In genomic region chr2:125247962-125248235, GRCm38 (mm10) we compare ENCODE assay signal across 8 mouse cellular contexts. TPM values are rescaled to one million over a fixed set of nuclear protein-coding genes. Genes with fewer than 3 reads are reported as not detected.
DNase-seq lines count a peak whose midpoint lies in the region; ATAC-seq and TF ChIP-seq lines count a peak whose summit lies in the region.

No protein-coding gene starts in this region.

- no peaks in the 10 kb centered on the region for H3K9me3 ChIP-seq in heart, embryonic 14.5 days (ENCODE audit: control insufficient read depth, low read length)
- no peaks in the 10 kb centered on the region for H3K9me3 ChIP-seq in forebrain, embryonic 14.5 days (replicated peaks; ENCODE audit: control insufficient read depth, low read length)
- no peaks in the 10 kb centered on the region for H3K9me3 ChIP-seq in liver, postnatal 0 days (ENCODE audit: low read length)

- WGBS in heart, embryonic 14.5 days, result 1% methylated on average over 9 of the region's 9 CpGs
- WGBS in forebrain, embryonic 14.5 days, result 0% methylated on average over 9 of the region's 9 CpGs
- 0% methylated on average over 9 of the region's 9 CpGs for WGBS in liver, postnatal 0 days (ENCODE audit: insufficient replicate concordance)

- H3K27me3 ChIP-seq in heart, embryonic 14.5 days (ENCODE audit: control insufficient read depth, insufficient read depth, low read length), result no peaks in the 10 kb centered on the region
- H3K27me3 ChIP-seq in forebrain, embryonic 14.5 days (replicated peaks; ENCODE audit: control insufficient read depth, insufficient read depth, low read length), result no peaks in the 10 kb centered on the region
- H3K27me3 ChIP-seq in liver, postnatal 0 days (ENCODE audit: insufficient read depth, low read length), result no peaks in the 10 kb centered on the region

- DNase-seq in heart, adult 18-20 months, result no peak
- peak; percentile 43 for DNase-seq in ES-CJ7 (ENCODE audit: low read depth, low spot score)
- peak; percentile 43 for DNase-seq in forebrain, embryonic 14.5 days (ENCODE audit: low spot score)
- DNase-seq in liver, postnatal 0 days, result no peak
- no peak for DNase-seq in natural killer cell, adult 2 months (ENCODE audit: low spot score in 2 of 2)
- DNase-seq in frontal cortex, postnatal 10 days (ENCODE audit: low spot score in 2 of 2), result no peak
- DNase-seq in cerebellum, postnatal 14 days, result no peak

- TF ChIP-seq EP300 in liver, postnatal 0 days (IDR thresholded peaks at IDR 0.05; ENCODE audit: low read depth), result no peak

- peaks cover 32% of the 10 kb centered on the region for H3K36me3 ChIP-seq in heart, embryonic 14.5 days (ENCODE audit: control insufficient read depth, insufficient read depth, low read length)
- 0 out of 2 replicates have a peak, but pooled peaks cover 10% of the 10 kb centered on the region for H3K36me3 ChIP-seq in forebrain, embryonic 14.5 days (ENCODE audit: control insufficient read depth, insufficient read depth, low read length)
- H3K36me3 ChIP-seq in liver, postnatal 0 days (replicated peaks; ENCODE audit: insufficient read depth, low read length), result peaks cover 21% of the 10 kb centered on the region

- no peak for TF ChIP-seq CTCF in liver, postnatal 0 days (IDR thresholded peaks at IDR 0.05; ENCODE audit: low read depth)

- ATAC-seq in heart, embryonic 14.5 days (ENCODE audit: insufficient number of reproducible peaks, insufficient read depth, low FRiP score, low read depth), result peak; percentile 15; the same call in 1 of the 2 replicates
- peak; percentile 24; the same call in 1 of the 2 replicates for ATAC-seq in forebrain, embryonic 14.5 days
- no peak for ATAC-seq in liver, postnatal 0 days

- peaks cover 5 to 11% of the 10 kb centered on the region in 2 experiments; a peak in 3 of 4 replicates for H3K4me1 ChIP-seq in heart, embryonic 14.5 days (ENCODE audit: control insufficient read depth in 2 of 2, insufficient read depth in 2 of 2, low read length in 2 of 2)
- peaks cover 10% of the 10 kb centered on the region for H3K4me1 ChIP-seq in forebrain, embryonic 14.5 days (ENCODE audit: control insufficient read depth, insufficient read depth, low read length)
- peaks cover 18% of the 10 kb centered on the region for H3K4me1 ChIP-seq in liver, postnatal 0 days (ENCODE audit: insufficient read depth)

- H3K9ac ChIP-seq in heart, embryonic 14.5 days (ENCODE audit: low read length), result peak overlapping the region; percentile 87
- peak overlapping the region; percentile 87 for H3K9ac ChIP-seq in forebrain, embryonic 14.5 days (ENCODE audit: low read length)
- peak overlapping the region; percentile 78 for H3K9ac ChIP-seq in liver, postnatal 0 days (replicated peaks)

- peak overlapping the region; percentile 58 to 89 for H3K4me3 ChIP-seq in heart, embryonic 14.5 days (ENCODE audit: control insufficient read depth in 1 of 2, insufficient read depth in 1 of 2, low read depth in 1 of 2, low read length in 2 of 2)
- peak overlapping the region; percentile 70 for H3K4me3 ChIP-seq in forebrain, embryonic 14.5 days (ENCODE audit: low read depth, low read length)
- H3K4me3 ChIP-seq in liver, postnatal 0 days (ENCODE audit: low read depth, low read length), result peak overlapping the region; percentile 81

- H3K4me2 ChIP-seq in heart, embryonic 14.5 days (ENCODE audit: low read length), result peak overlapping the region; percentile 75
- H3K4me2 ChIP-seq in forebrain, embryonic 14.5 days (ENCODE audit: low read length), result peak overlapping the region; percentile 76
- H3K4me2 ChIP-seq in liver, postnatal 0 days (ENCODE audit: low read depth, low read length), result peak overlapping the region; percentile 86

- peak overlapping the region; percentile 88 to 90 for H3K27ac ChIP-seq in heart, embryonic 14.5 days (replicated peaks in 1 of 2; ENCODE audit: control insufficient read depth in 1 of 2, insufficient read depth in 1 of 2, low read depth in 2 of 2, low read length in 2 of 2)
- peak overlapping the region; percentile 86 for H3K27ac ChIP-seq in forebrain, embryonic 14.5 days (ENCODE audit: low read depth, low read length)
- peak overlapping the region; percentile 78 for H3K27ac ChIP-seq in liver, postnatal 0 days (ENCODE audit: low read depth)

RNA-seq across cellular contexts. Expression of gene Dut, which starts 0.9 kb away (rescaled TPM):
- 121 and 127 TPM in 2 replicates for polyA plus RNA-seq in heart, embryonic 14.5 days (2014; fragmentation: Nextera tagmentation; extraction: Ambion mirVana)
- 10 to 100 TPM; 31.9 to 32.5 TPM for total RNA-seq in heart, adult 18-20 months (2021)
- polyA plus RNA-seq in forebrain, embryonic 14.5 days (2014; fragmentation: Nextera tagmentation; extraction: Ambion mirVana), result 127 and 151 TPM in 2 replicates
- 60.2 and 66.0 TPM in 2 replicates for polyA plus RNA-seq in liver, postnatal 0 days (2015; fragmentation: Nextera tagmentation; extraction: Ambion mirVana)

Comparison
In these comparisons a context has a peak if more than half of its experiments do, and no peak if none do; other contexts are left out.
1. DNase-seq: peak in ES-CJ7 (single experiment) and forebrain, embryonic 14.5 days (single experiment); none in heart, adult 18-20 months (0 of 2), liver, postnatal 0 days (single experiment), natural killer cell, adult 2 months (0 of 2), frontal cortex, postnatal 10 days (0 of 2) and cerebellum, postnatal 14 days (0 of 2).
2. Peak in every context shown above with its lines, with median percentiles within 50 percentile points of each other: H3K27ac ChIP-seq, H3K4me2 ChIP-seq, H3K4me3 ChIP-seq and H3K9ac ChIP-seq.